Mouse (Mus musculus): Measurements from ENCODE around the gene Evc2.

Evc2 gene

GRCm38 (mm10) chr5:37338288-37338687 is at the start of gene Evc2:
Evc2 (plus strand) TSS chr5:37338499.
- DNase-seq = peak; percentile 76 to 86

GRCm38 (mm10) chr5:37289236-37289635 is 49.1 kb upstream of the Evc2 start:
- DNase-seq = peak; percentile 15 to 21

- DNase-seq = peak in 1 of 2 experiments; percentile 11
Measured at GRCm38 (mm10) chr5:37290983-37291382, 47.3 kb upstream of the Evc2 start.

GRCm38 (mm10) chr5:37296717-37297116 is 41.6 kb upstream of the Evc2 start:
- no peak for DNase-seq

GRCm38 (mm10) chr5:37298370-37298769 is 39.9 kb upstream of the Evc2 start:
- DNase-seq = peak in 1 of 2 experiments; percentile 21

- no peak for DNase-seq
Measured at GRCm38 (mm10) chr5:37310026-37310425, 28.3 kb upstream of the Evc2 start.

GRCm38 (mm10) chr5:37312980-37313722 is 25.1 kb upstream of the Evc2 start:
- no peak for DNase-seq

GRCm38 (mm10) chr5:37318715-37319114 is 19.6 kb upstream of the Evc2 start:
- DNase-seq = no peak

GRCm38 (mm10) chr5:37320174-37320573 is 18.1 kb upstream of the Evc2 start:
- no peak for DNase-seq

- no peak for DNase-seq
Measured at GRCm38 (mm10) chr5:37320761-37321160, 17.5 kb upstream of the Evc2 start.

- DNase-seq = no peak
Measured at GRCm38 (mm10) chr5:37326675-37327074, 11.6 kb upstream of the Evc2 start.

- no peak for DNase-seq
Measured at GRCm38 (mm10) chr5:37330449-37331132, 7.7 kb upstream of the Evc2 start.

GRCm38 (mm10) chr5:37331133-37331505 is 7.2 kb upstream of the Evc2 start:
- DNase-seq = no peak

- no peak for DNase-seq
Measured at GRCm38 (mm10) chr5:37332066-37332465, 6.2 kb upstream of the Evc2 start.

GRCm38 (mm10) chr5:37335061-37335460 is 3.2 kb upstream of the Evc2 start:
- no peak for DNase-seq

GRCm38 (mm10) chr5:37336485-37337105 is 1.7 kb upstream of the Evc2 start, which contains the start of gene Evc:
Evc (minus strand) TSS chr5:37336894.
- peak; percentile 63 to 74 for DNase-seq

GRCm38 (mm10) chr5:37337696-37338095 is 603 bp upstream of the Evc2 start:
- DNase-seq = no peak

GRCm38 (mm10) chr5:37343962-37344361 is 5.7 kb downstream of the Evc2 start:
- no peak for DNase-seq

GRCm38 (mm10) chr5:37351791-37352190 is 13.5 kb downstream of the Evc2 start:
- DNase-seq = no peak

- peak in 1 of 2 experiments; percentile 37 for DNase-seq
Measured at GRCm38 (mm10) chr5:37354385-37354784, 16.1 kb downstream of the Evc2 start.

- no peak for DNase-seq
Measured at GRCm38 (mm10) chr5:37356027-37356426, 17.7 kb downstream of the Evc2 start.

GRCm38 (mm10) chr5:37362618-37363017 is 24.3 kb downstream of the Evc2 start:
- no peak for DNase-seq

GRCm38 (mm10) chr5:37363284-37363683 is 25.0 kb downstream of the Evc2 start:
- no peak for DNase-seq

- DNase-seq = no peak
Measured at GRCm38 (mm10) chr5:37365751-37366150, 27.5 kb downstream of the Evc2 start.
